Mouse (Mus musculus) lung, postnatal 14 days (tissue): ENCODE data around the gene Mark3.

Source experiments
- DNase-seq: peaks from one replicate; pipeline ENCODE4 v3.0.0; 2021

Mark3 gene

DNA sequence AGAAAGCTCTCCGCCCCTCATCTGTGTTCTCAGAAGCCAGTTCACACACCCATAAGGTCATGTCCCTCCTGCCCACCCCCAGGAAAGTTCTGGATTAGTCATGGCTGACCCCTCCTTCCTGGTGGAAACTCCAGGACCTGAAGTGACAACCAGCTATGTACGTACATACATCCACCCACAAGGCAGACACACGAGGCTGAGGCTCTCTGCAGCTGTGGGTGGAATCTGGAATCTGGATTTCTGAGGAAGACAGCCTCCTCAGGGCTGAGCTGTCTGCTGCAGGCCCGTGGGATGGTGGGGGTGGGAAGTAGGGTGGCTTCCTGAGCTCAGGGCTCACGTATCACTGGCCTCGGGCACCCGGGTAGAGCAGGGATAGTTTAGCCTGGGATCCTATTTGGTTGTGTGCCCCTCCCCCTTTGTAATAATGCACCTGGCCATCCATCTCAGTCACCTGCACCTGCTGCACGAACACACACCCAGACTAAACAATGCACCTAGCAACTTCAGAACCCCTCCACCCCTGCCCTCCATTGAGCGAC lies 126.7 kb downstream of the Mark3 start:
- DNase-seq: no peak

DNA sequence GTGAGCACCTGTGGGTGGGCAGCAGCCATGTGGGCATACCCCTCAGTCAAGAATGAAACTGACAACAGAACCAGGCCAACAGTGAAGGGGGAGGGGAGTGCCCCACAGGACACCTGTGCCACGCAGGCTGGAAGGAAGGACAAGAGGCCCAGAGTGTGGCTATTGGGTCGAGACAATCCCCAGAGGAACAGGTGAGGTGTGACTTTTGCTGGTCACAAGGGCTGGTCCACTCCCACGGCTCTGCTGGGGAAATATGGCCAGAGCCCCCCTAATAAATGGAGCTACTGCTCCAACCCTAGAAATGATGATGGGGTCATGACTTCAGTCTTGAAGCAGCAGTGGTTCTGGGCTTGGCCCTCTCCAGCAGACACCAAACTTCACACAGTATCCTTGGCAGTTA lies 129.0 kb downstream of the Mark3 start:
- DNase-seq: no peak

DNA sequence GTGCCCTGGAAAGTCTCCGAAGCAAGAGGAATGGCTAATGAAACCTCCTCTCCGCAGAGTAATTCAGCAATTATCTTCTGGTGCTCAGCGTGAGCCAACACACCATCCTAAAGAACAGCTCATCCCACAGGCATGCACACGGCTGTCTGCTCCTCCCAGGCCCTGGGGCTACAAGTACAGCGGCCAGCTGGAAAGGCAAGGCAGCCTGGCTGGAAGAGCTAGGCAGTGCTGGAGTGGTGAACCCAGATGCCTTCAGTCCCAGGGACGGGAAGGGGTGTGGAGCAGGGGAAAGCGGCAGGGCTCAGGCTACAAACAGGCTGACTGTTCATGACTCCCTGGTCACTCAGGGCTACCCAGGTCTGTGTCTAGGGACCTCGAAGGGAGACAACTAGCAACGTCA lies 130.3 kb downstream of the Mark3 start:
- peak; percentile 70 for DNase-seq

DNA sequence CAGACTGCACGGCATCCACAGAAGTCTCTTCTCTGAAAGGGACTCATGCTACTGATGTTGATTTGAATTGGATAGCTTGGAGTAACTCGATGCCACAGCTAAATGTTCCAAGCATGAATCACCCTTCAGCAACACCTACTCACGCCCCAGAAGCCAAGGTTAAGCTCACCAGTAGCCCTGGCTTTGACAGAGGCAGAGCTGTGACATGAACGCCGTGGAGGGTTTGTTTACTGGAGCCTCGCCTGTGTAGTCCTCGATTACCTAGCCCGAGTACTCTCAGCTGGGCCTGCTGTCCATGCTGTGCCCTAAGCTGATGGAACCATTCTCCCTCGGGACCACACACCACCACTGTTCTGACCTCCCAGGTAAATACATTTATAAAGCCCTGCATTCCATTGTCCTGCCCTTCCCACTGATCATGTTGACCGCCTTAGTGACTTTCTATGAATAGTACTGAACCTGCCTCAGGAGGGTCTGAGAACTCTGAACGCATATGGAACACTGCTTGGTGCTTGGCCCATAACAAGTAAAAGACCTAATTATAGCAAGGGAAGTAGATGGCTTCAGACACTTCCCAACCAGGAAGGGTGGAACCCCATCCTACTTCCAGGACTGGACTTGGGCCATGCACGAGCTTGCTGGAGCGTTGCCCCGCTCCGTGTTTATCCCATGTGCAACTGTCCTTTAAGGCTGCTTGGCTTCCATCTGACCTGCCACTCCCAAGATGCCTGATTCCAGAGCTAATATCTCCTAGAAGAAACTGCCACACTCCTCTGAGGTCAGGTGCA lies 131.1 kb downstream of the Mark3 start:
- peak; percentile 84 for DNase-seq
